Mouse (Mus musculus) heart, embryonic 14.5 days (tissue): ENCODE measurements around the gene Tspan5. TPM values are rescaled to one million over a fixed set of nuclear protein-coding genes. Genes with fewer than 3 reads are reported as not detected.

Experiments used
- ATAC-seq: fragments of 200-750 bp; cut with Nextera tagmentation; 2 replicates; pipeline ENCODE4 v1.8.0; 2017; ENCODE audit warnings: low read depth, moderate TSS enrichment; ENCODE audit not compliant: insufficient number of reproducible peaks, insufficient read depth, low FRiP score
- H3K27ac ChIP-seq, 2 experiments: fragments of 200-500 bp in 1 of 2; fragments of 300-500 bp in 1 of 2; sonication (generic) in 1 of 2; replicated peaks in 1 of 2; 2 replicates each; pipeline ENCODE4 v1.5.1; 2012 to 2014; ENCODE audit warnings: low read depth in 2 of 2, low read length in 2 of 2, control low read depth in 1 of 2, mild to moderate bottlenecking in 1 of 2, mixed read lengths in 1 of 2; ENCODE audit not compliant: control insufficient read depth in 1 of 2, insufficient read depth in 1 of 2
- H3K27me3 ChIP-seq: fragments of 300-500 bp; sonication (generic); 2 replicates; pipeline ENCODE4 v1.6.1; 2014; ENCODE audit warnings: mild to moderate bottlenecking, low read length, control low read depth; ENCODE audit not compliant: control insufficient read depth, insufficient read depth
- H3K36me3 ChIP-seq: fragments of 300-500 bp; sonication (generic); 2 replicates; pipeline ENCODE4 v1.6.1; 2014; ENCODE audit warnings: mild to moderate bottlenecking, control low read depth, low read length, mixed read lengths; ENCODE audit not compliant: control insufficient read depth, insufficient read depth
- H3K4me1 ChIP-seq, 2 experiments: fragments of 200-500 bp in 1 of 2; fragments of 300-500 bp in 1 of 2; sonication (generic) in 1 of 2; 2 replicates each; pipeline ENCODE4 v1.6.1; 2012 to 2014; ENCODE audit warnings: low read length in 2 of 2, control low read depth in 1 of 2, mixed read lengths in 1 of 2; ENCODE audit not compliant: control insufficient read depth in 2 of 2, insufficient read depth in 2 of 2
- H3K4me2 ChIP-seq: fragments of 300-500 bp; sonication (generic); 2 replicates; pipeline ENCODE4 v1.6.1; 2014; ENCODE audit warnings: mild to moderate bottlenecking, low read length
- H3K4me3 ChIP-seq, 2 experiments: fragments of 200-500 bp in 1 of 2; fragments of 300-500 bp in 1 of 2; sonication (generic) in 1 of 2; 2 replicates each; pipeline ENCODE4 v1.5.1; 2012 to 2014; ENCODE audit warnings: low read length in 2 of 2, mild to moderate bottlenecking in 2 of 2, control low read depth in 1 of 2, low read depth in 1 of 2, moderate library complexity in 1 of 2; ENCODE audit not compliant: control insufficient read depth in 1 of 2, insufficient read depth in 1 of 2
- H3K9ac ChIP-seq: fragments of 300-500 bp; sonication (generic); 2 replicates; pipeline ENCODE4 v1.6.1; 2014; ENCODE audit warnings: mild to moderate bottlenecking, low read length
- H3K9me3 ChIP-seq: fragments of 300-500 bp; sonication (generic); 2 replicates; pipeline ENCODE4 v1.6.1; 2016; ENCODE audit warnings: low read length, control low read depth; ENCODE audit not compliant: control insufficient read depth
- WGBS: fragments of 180-500 bp; shearing (Covaris S2); extraction: QIAGEN DNeasy Blood & Tissue Kit; methylation state at CpG from one replicate; pipeline ENCODE4 v1.1.7; 2014; 5-methylcytosine and 5-hydroxymethylcytosine counted together
- polyA plus RNA-seq: library from polyadenylated mRNA; unstranded; fragments of >200 nt; fragmentation: Nextera tagmentation; extraction: Ambion mirVana; gene quantifications from 2 replicates; pipeline ENCODE4 v1.2.1, GENCODE M21; 2014

The Tspan5 gene
- polyA plus RNA-seq, 1 experiment from 2014 or later = 17.4 TPM

DNA sequence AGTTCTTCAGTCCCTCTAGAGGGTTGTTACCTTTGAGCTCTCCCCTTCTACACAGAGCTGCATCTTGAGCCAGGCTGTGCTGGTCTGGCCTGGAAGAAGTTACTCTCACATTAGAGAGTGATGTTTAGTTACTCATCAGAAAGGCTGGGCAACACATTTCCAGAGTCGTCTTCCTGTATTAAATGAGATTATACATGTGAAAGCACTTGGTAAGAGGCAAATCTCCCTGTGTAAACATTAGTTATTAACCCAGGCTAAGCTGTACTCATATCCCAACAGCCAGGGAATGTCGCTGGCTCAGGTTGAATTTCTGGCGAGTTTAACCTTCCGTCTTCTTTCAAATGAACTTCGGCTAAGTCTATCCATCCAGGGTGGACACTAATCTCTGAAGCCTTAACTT lies 9.3 kb downstream of the Tspan5 start:
- no peak for ATAC-seq
- Histone ChIP-seq H3K9ac (no peak overlapping the region), H3K27ac (no peak overlapping the region), H3K9me3 (no peaks in the 10 kb centered on the region), H3K4me3 (no peak overlapping the region), H3K4me1 (peaks cover 2% of the 10 kb centered on the region in 2 experiments; a peak in 3 of 4 replicates), H3K36me3 (no peaks in the 10 kb centered on the region), H3K27me3 (no peaks in the 10 kb centered on the region), H3K4me2 (no peak overlapping the region)
- 81% methylated on average over 5 of the region's 5 CpGs for WGBS

GRCm38 (mm10) chr3:138752056-138752455 lies 10.1 kb downstream of the Tspan5 start:
- Histone ChIP-seq H3K4me1 (peaks cover 2% of the 10 kb centered on the region in 2 experiments; a peak in 3 of 4 replicates), H3K9me3 (no peaks in the 10 kb centered on the region), H3K27ac (no peak overlapping the region), H3K4me3 (no peak overlapping the region), H3K4me2 (no peak overlapping the region), H3K9ac (no peak overlapping the region), H3K27me3 (no peaks in the 10 kb centered on the region), H3K36me3 (no peaks in the 10 kb centered on the region)
- no peak for ATAC-seq
- 64% methylated on average over 5 of the region's 5 CpGs for WGBS

DNA sequence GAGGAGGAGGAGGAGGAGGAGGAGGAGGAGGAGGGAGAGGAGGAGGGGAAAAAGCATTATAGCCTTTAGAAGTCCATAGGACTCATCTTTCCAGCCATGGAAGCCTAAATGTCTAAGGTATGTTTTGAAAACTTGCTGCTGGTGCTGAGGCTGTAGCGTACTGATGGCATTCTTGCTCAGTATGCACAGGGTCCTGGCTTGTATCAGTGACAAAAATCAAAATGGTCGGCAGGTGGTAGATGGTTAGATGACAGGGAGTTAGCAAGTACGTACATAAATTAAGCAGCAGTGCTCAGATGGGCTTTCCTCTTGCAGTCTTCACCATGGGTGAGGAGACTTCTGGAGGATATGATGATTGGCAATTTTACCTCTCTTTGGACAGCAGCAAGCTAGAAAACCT lies 10.8 kb downstream of the Tspan5 start:
- Histone ChIP-seq H3K9ac (no peak overlapping the region), H3K9me3 (no peaks in the 10 kb centered on the region), H3K36me3 (no peaks in the 10 kb centered on the region), H3K4me2 (no peak overlapping the region), H3K27me3 (no peaks in the 10 kb centered on the region), H3K27ac (no peak overlapping the region), H3K4me1 (peaks cover 2% of the 10 kb centered on the region in 2 experiments; a peak in 3 of 4 replicates), H3K4me3 (no peak overlapping the region)
- ATAC-seq = no peak
- 62% methylated on average over 3 of the region's 3 CpGs for WGBS

GRCm38 (mm10) chr3:138753182-138753885 lies 11.3 kb downstream of the Tspan5 start:
- Histone ChIP-seq H3K27ac (no peak overlapping the region), H3K36me3 (no peaks in the 10 kb centered on the region), H3K4me2 (no peak overlapping the region), H3K9ac (no peak overlapping the region), H3K9me3 (no peaks in the 10 kb centered on the region), H3K4me3 (no peak overlapping the region), H3K27me3 (no peaks in the 10 kb centered on the region), H3K4me1 (peaks cover 2% of the 10 kb centered on the region in 2 experiments; a peak in 3 of 4 replicates)
- 39% methylated on average over 12 of the region's 12 CpGs for WGBS
- ATAC-seq = no peak

DNA sequence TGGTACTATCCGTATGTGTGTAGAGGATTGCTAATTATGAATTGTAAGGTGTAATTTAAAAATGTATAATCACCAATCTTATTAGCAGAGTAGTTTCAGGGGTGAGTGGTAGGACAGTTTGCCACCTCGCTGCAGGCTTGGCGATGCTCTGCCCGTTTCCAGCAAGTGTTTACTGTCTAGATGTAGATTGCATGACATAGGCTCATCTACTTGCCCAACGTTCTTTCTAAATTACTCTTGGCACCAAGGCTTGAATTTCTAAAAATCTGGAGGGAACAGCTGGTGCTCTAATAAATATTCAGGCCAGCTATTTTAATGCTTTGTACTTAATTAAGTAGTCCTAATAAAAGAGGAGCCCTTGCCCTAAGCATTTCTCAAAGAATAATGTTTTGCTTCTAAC lies 12.3 kb downstream of the Tspan5 start:
- no peaks in the 10 kb centered on the region for H3K36me3 ChIP-seq
- no peak overlapping the region for H3K4me2 ChIP-seq
- H3K4me3 ChIP-seq = no peak overlapping the region
- ATAC-seq = no peak
- no peak overlapping the region for H3K27ac ChIP-seq
- WGBS = 91% methylated on average over 5 of the region's 5 CpGs
- no peaks in the 10 kb centered on the region for H3K9me3 ChIP-seq
- H3K27me3 ChIP-seq = no peaks in the 10 kb centered on the region
- no peak overlapping the region for H3K9ac ChIP-seq
- H3K4me1 ChIP-seq = peaks cover 2% of the 10 kb centered on the region in 2 experiments; a peak in 3 of 4 replicates

GRCm38 (mm10) chr3:138757283-138757682 lies 15.3 kb downstream of the Tspan5 start:
- ATAC-seq = no peak
- H3K27me3 ChIP-seq = no peaks in the 10 kb centered on the region
- H3K4me3 ChIP-seq = no peak overlapping the region

GRCm38 (mm10) chr3:138759968-138760684 lies 18.1 kb downstream of the Tspan5 start:
- Histone ChIP-seq H3K27ac (no peak overlapping the region), H3K27me3 (no peaks in the 10 kb centered on the region), H3K36me3 (no peaks in the 10 kb centered on the region), H3K9me3 (0 out of 2 replicates have a peak, but pooled peaks cover 3% of the 10 kb centered on the region), H3K4me3 (no peak overlapping the region), H3K4me2 (no peak overlapping the region), H3K4me1 (no peaks in the 10 kb centered on the region), H3K9ac (no peak overlapping the region)
- ATAC-seq = no peak
- 72% methylated on average over 9 of the region's 9 CpGs for WGBS

More at GRCm38 (mm10) chr3:138757283-138757682, 15.3 kb downstream of the Tspan5 start:
- Histone ChIP-seq H3K36me3 (no peaks in the 10 kb centered on the region), H3K27ac (no peak overlapping the region), H3K9me3 (no peaks in the 10 kb centered on the region), H3K4me2 (no peak overlapping the region), H3K4me1 (peaks cover 2% of the 10 kb centered on the region in 2 experiments; a peak in 3 of 4 replicates), H3K9ac (no peak overlapping the region)
- WGBS = 78% methylated on average over 2 of the region's 2 CpGs
